Mouse (Mus musculus) adrenal gland (tissue): Measurements from ENCODE around the gene Olfr202.
"Not testable (repeated sequence)": the region's sequence is repeated elsewhere in the genome, so short reads cannot be mapped to it uniquely, and the experiment has no call there.

Experiments
- intact Hi-C: fragments of 180-260 bp; cut with DNase I; formaldehyde crosslinking; loops from one replicate; pipeline ENCODE4 v1.15.1; 2025
- long read RNA-seq, 2 experiments: library from polyadenylated mRNA; unstranded; transcript quantifications; one replicate each; pipeline ENCODE4 v2.0.0; 2020; ENCODE audit warnings: borderline replicate concordance in 1 of 2; ENCODE audit not compliant: insufficient replicate concordance in 1 of 2

The Olfr202 gene
- long read RNA-seq, experiment 1 = 0 reads
- long read RNA-seq, experiment 2 = 0 reads

GRCm38 (mm10) chr16:59286693-59287092 is at the start of gene Olfr202:
Gene Olfr202, minus strand, starts transcription at chr16:59286793.
- intact Hi-C loops = no loop called here

- intact Hi-C loops = no loop called here
Measured at GRCm38 (mm10) chr16:59331038-59331437, 44.4 kb upstream of the Olfr202 start, which contains the start of gene Olfr205. Gene Olfr205, minus strand, starts transcription at chr16:59331138.

- intact Hi-C loops = not testable (repeated sequence)
Measured at GRCm38 (mm10) chr16:59323262-59323661, 36.7 kb upstream of the Olfr202 start.

GRCm38 (mm10) chr16:59318148-59318547 is 31.6 kb upstream of the Olfr202 start, which contains the start of gene Olfr204:
Gene Olfr204, minus strand, starts transcription at chr16:59318248.
- intact Hi-C loops = no loop called here

- intact Hi-C loops = no loop called here
Measured at GRCm38 (mm10) chr16:59298581-59298980, 12.0 kb upstream of the Olfr202 start, which contains the start of gene Olfr203. Gene Olfr203, plus strand, starts transcription at chr16:59298881.

- intact Hi-C loops = not testable (repeated sequence)
Measured at GRCm38 (mm10) chr16:59287576-59287975, 983 bp upstream of the Olfr202 start.

GRCm38 (mm10) chr16:59283476-59283875 is 3.1 kb downstream of the Olfr202 start:
- intact Hi-C loops = no loop called here

- intact Hi-C loops = no loop called here
Measured at GRCm38 (mm10) chr16:59280542-59280941, 6.1 kb downstream of the Olfr202 start.

- intact Hi-C loops = not testable (repeated sequence)
Measured at GRCm38 (mm10) chr16:59272532-59272931, 14.1 kb downstream of the Olfr202 start, which contains the start of gene Olfr201. Gene Olfr201, minus strand, starts transcription at chr16:59272632.

- intact Hi-C loops = not testable (repeated sequence)
Measured at GRCm38 (mm10) chr16:59269097-59269496, 17.5 kb downstream of the Olfr202 start.

- intact Hi-C loops = no loop called here
Measured at GRCm38 (mm10) chr16:59249684-59250083, 36.9 kb downstream of the Olfr202 start.
